Mouse (Mus musculus): ENCODE data around the gene Myo18a.

DNA sequence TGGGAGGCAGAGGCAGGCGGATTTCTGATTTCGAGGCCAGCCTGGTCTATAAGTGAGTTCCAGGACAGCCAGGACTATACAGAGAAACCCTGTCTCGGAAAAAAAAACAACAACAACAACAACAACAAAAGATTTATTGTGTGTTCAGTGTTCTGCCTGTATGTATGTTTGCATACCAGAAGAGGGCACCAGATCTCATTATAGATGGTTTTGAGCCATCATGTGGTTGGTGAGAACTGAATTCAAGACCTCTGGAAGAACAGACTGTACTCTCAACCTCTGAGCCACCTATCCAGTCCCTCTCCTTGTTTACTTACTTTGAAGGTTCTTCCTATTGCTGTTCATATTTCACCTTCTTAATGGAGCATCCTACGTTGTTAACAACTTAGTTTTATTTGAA, 41.7 kb upstream of the Myo18a start:
- no peak for TF ChIP-seq POLR2A (IDR thresholded peaks at IDR 0.05; ENCODE audit: extremely low read depth, insufficient read depth, low read length)
- TF ChIP-seq CTCF (IDR thresholded peaks at IDR 0.05; ENCODE audit: extremely low read depth, insufficient read depth, low read length) = no peak

Measured in cortical plate, adult 2 months (tissue).